Mouse (Mus musculus) midbrain, embryonic 11.5 days (tissue): ENCODE results near the gene Fpr2. TPM values are rescaled to one million over a fixed set of nuclear protein-coding genes. Genes with fewer than 3 reads are reported as not detected.

Source experiments
- ATAC-seq: fragments of 200-750 bp; cut with Nextera tagmentation; 2 replicates; pipeline ENCODE4 v1.8.0; 2017; ENCODE audit warnings: moderate TSS enrichment, moderate library complexity; ENCODE audit not compliant: low FRiP score
- DNase-seq: peaks from one replicate; pipeline ENCODE4 v3.0.0; 2015; ENCODE audit warnings: low spot score; ENCODE audit errors: missing footprints
- H3K27ac ChIP-seq: fragments of 300-500 bp; sonication (generic); 2 replicates; pipeline ENCODE4 v1.5.1; 2014; ENCODE audit warnings: low read depth, low read length
- H3K27me3 ChIP-seq: fragments of 300-500 bp; sonication (generic); 2 replicates; pipeline ENCODE4 v1.6.1; 2014; ENCODE audit warnings: mild to moderate bottlenecking, low read length, moderate library complexity, mixed read lengths; ENCODE audit not compliant: control insufficient read depth, insufficient read depth
- H3K36me3 ChIP-seq: fragments of 300-500 bp; sonication (generic); 2 replicates; pipeline ENCODE4 v1.6.1; 2014; ENCODE audit warnings: mild to moderate bottlenecking, low read length, moderate library complexity, mixed read lengths; ENCODE audit not compliant: control insufficient read depth, insufficient read depth
- H3K4me1 ChIP-seq: fragments of 300-500 bp; sonication (generic); 2 replicates; pipeline ENCODE4 v1.6.1; 2014; ENCODE audit warnings: low read length; ENCODE audit not compliant: control insufficient read depth, insufficient read depth
- H3K4me2 ChIP-seq: fragments of 300-500 bp; sonication (generic); 2 replicates; pipeline ENCODE4 v1.6.1; 2014; ENCODE audit warnings: mild to moderate bottlenecking, moderate library complexity
- H3K4me3 ChIP-seq: fragments of 300-500 bp; sonication (generic); 2 replicates; pipeline ENCODE4 v1.5.1; 2014; ENCODE audit warnings: low read depth, low read length
- H3K9ac ChIP-seq: fragments of 300-500 bp; sonication (generic); 2 replicates; pipeline ENCODE4 v1.6.1; 2014; ENCODE audit warnings: low read length
- H3K9me3 ChIP-seq: fragments of 300-500 bp; sonication (generic); 2 replicates; pipeline ENCODE4 v1.6.1; 2016; ENCODE audit warnings: low read length; ENCODE audit not compliant: control insufficient read depth
- WGBS: fragments of 180-500 bp; shearing (Covaris S2); extraction: QIAGEN DNeasy Blood & Tissue Kit; methylation state at CpG from one replicate; pipeline ENCODE4 v1.1.7; 2014; 5-methylcytosine and 5-hydroxymethylcytosine counted together
- polyA plus RNA-seq: library from polyadenylated mRNA; unstranded; fragments of >200 nt; fragmentation: Nextera tagmentation; extraction: Ambion mirVana; gene quantifications from 2 replicates; pipeline ENCODE4 v1.2.1, GENCODE M21; 2014

Fpr2 gene
- polyA plus RNA-seq, 1 experiment from 2014 or later, result not detected

- Histone ChIP-seq H3K9me3 (no peaks in the 10 kb centered on the region), H3K4me2 (peak overlapping the region; percentile 14; the same call in 1 of the 2 replicates), H3K9ac (no peak overlapping the region), H3K27me3 (peaks cover 8% of the 10 kb centered on the region; the same call in 1 of the 2 replicates), H3K36me3 (no peaks in the 10 kb centered on the region), H3K27ac (no peak overlapping the region), H3K4me3 (no peak overlapping the region), H3K4me1 (no peaks in the 10 kb centered on the region)
- ATAC-seq, result peak; percentile 46
- WGBS, result 17% methylated on average over 55 of the region's 55 CpGs
- no peak for DNase-seq
Measured at GRCm38 (mm10) chr17:17849906-17850712, 37.5 kb upstream of the Fpr2 start.

GRCm38 (mm10) chr17:17855064-17855838 is 32.4 kb upstream of the Fpr2 start, which contains the start of gene Has1:
Gene Has1 (minus strand): TSS chr17:17855205.
- no peaks in the 10 kb centered on the region for H3K9me3 ChIP-seq
- H3K36me3 ChIP-seq, result no peaks in the 10 kb centered on the region
- H3K4me3 ChIP-seq, result no peak within 1 kb of the TSS
- no peaks in the 10 kb centered on the region for H3K4me1 ChIP-seq
- H3K9ac ChIP-seq, result no peak within 1 kb of the TSS
- ATAC-seq, result peak; percentile 49
- DNase-seq, result no peak
- WGBS, result 57% methylated on average over 8 of the region's 8 CpGs
- H3K27ac ChIP-seq, result no peak within 1 kb of the TSS
- peaks cover 1% of the 10 kb centered on the region; the same call in 1 of the 2 replicates for H3K27me3 ChIP-seq
- H3K4me2 ChIP-seq, result no peak within 1 kb of the TSS

GRCm38 (mm10) chr17:17856612-17857011 is 31.0 kb upstream of the Fpr2 start:
- no peak overlapping the region for H3K4me3 ChIP-seq
- ATAC-seq (no peak), DNase-seq (no peak)
- H3K36me3 ChIP-seq, result no peaks in the 10 kb centered on the region
- WGBS, result 95% methylated on average over 1 of the region's 1 CpGs
- no peaks in the 10 kb centered on the region for H3K9me3 ChIP-seq
- H3K27ac ChIP-seq, result no peak overlapping the region
- H3K4me2 ChIP-seq, result no peak overlapping the region
- H3K4me1 ChIP-seq, result no peaks in the 10 kb centered on the region
- H3K9ac ChIP-seq, result no peak overlapping the region
- H3K27me3 ChIP-seq, result no peaks in the 10 kb centered on the region

- H3K4me2 ChIP-seq, result no peak overlapping the region
- H3K9ac ChIP-seq, result no peak overlapping the region
- H3K27me3 ChIP-seq, result no peaks in the 10 kb centered on the region
- H3K4me3 ChIP-seq, result no peak overlapping the region
- no peak overlapping the region for H3K27ac ChIP-seq
- no peaks in the 10 kb centered on the region for H3K9me3 ChIP-seq
- H3K4me1 ChIP-seq, result no peaks in the 10 kb centered on the region
- WGBS, result 100% methylated on average over 1 of the region's 1 CpGs
- no peak for DNase-seq
- H3K36me3 ChIP-seq, result no peaks in the 10 kb centered on the region
- no peak for ATAC-seq
Measured at GRCm38 (mm10) chr17:17857446-17857845, 30.2 kb upstream of the Fpr2 start.

GRCm38 (mm10) chr17:17860110-17860509 is 27.5 kb upstream of the Fpr2 start:
- WGBS, result 90% methylated on average over 3 of the region's 3 CpGs
- no peak overlapping the region for H3K4me3 ChIP-seq

GRCm38 (mm10) chr17:17862360-17862759 is 25.3 kb upstream of the Fpr2 start:
- Histone ChIP-seq H3K4me1 (no peaks in the 10 kb centered on the region), H3K9ac (no peak overlapping the region), H3K27ac (no peak overlapping the region), H3K36me3 (no peaks in the 10 kb centered on the region), H3K4me3 (no peak overlapping the region), H3K27me3 (no peaks in the 10 kb centered on the region), H3K9me3 (no peaks in the 10 kb centered on the region), H3K4me2 (no peak overlapping the region)
- ATAC-seq, result no peak
- no peak for DNase-seq
- WGBS, result 78% methylated on average over 1 of the region's 1 CpGs

More at GRCm38 (mm10) chr17:17860110-17860509, 27.5 kb upstream of the Fpr2 start:
- DNase-seq (no peak), ATAC-seq (no peak)
- Histone ChIP-seq H3K27me3 (no peaks in the 10 kb centered on the region), H3K4me2 (no peak overlapping the region), H3K9me3 (no peaks in the 10 kb centered on the region), H3K4me1 (no peaks in the 10 kb centered on the region), H3K36me3 (no peaks in the 10 kb centered on the region), H3K27ac (no peak overlapping the region), H3K9ac (no peak overlapping the region)

- Histone ChIP-seq H3K27ac (no peak overlapping the region), H3K4me2 (no peak overlapping the region), H3K9me3 (no peaks in the 10 kb centered on the region), H3K4me1 (no peaks in the 10 kb centered on the region), H3K9ac (no peak overlapping the region), H3K27me3 (no peaks in the 10 kb centered on the region), H3K36me3 (no peaks in the 10 kb centered on the region), H3K4me3 (no peak overlapping the region)
- DNase-seq, result no peak
- WGBS, result 68% methylated on average over 2 of the region's 2 CpGs
- no peak for ATAC-seq
Measured at GRCm38 (mm10) chr17:17865168-17865567, 22.5 kb upstream of the Fpr2 start.

- Histone ChIP-seq H3K4me2 (no peak overlapping the region), H3K36me3 (no peaks in the 10 kb centered on the region), H3K27ac (no peak overlapping the region), H3K4me1 (no peaks in the 10 kb centered on the region), H3K4me3 (no peak overlapping the region), H3K9ac (no peak overlapping the region), H3K27me3 (no peaks in the 10 kb centered on the region), H3K9me3 (no peaks in the 10 kb centered on the region)
- DNase-seq (no peak), ATAC-seq (no peak)
- WGBS, result 90% methylated on average over 11 of the region's 11 CpGs
Measured at GRCm38 (mm10) chr17:17866801-17867469, 20.7 kb upstream of the Fpr2 start.
